Mouse (Mus musculus) left cerebral cortex, postnatal 36 days (tissue): ENCODE results near the gene Glud1. TPM values are rescaled to one million over a fixed set of nuclear protein-coding genes. Genes with fewer than 3 reads are reported as not detected.

Source experiments
- DNase-seq, 2 experiments: peaks; one replicate each; pipeline ENCODE4 v3.0.0; 2021 to 2022; ENCODE audit warnings: low spot score in 2 of 2, mixed read lengths in 1 of 2
- intact Hi-C: fragments of 180-260 bp; cut with DNase I; formaldehyde crosslinking; loops from one replicate; pipeline ENCODE4 v1.15.1; 2025
- total RNA-seq, 2 experiments: library from RNA; stranded (reverse); gene quantifications; 2 replicates each; pipeline ENCODE4 v1.2.3; 2021

Gene Glud1
- 100 to 1,000 TPM; 245 to 282 TPM for total RNA-seq

- peak; percentile 90 to 94 for DNase-seq
- intact Hi-C loops, result loop anchor here (5.0 kb wide), 1 partner anchor 38 kb away; no protein-coding TSS in a partner anchor
These were observed at the start of gene Glud1, which contains the start of gene Shld2 for GRCm38 (mm10) chr14:34310234-34310965. TSS of gene Glud1 (plus strand) at chr14:34310727. TSS of gene Shld2 (minus strand) at chr14:34310493.

DNA sequence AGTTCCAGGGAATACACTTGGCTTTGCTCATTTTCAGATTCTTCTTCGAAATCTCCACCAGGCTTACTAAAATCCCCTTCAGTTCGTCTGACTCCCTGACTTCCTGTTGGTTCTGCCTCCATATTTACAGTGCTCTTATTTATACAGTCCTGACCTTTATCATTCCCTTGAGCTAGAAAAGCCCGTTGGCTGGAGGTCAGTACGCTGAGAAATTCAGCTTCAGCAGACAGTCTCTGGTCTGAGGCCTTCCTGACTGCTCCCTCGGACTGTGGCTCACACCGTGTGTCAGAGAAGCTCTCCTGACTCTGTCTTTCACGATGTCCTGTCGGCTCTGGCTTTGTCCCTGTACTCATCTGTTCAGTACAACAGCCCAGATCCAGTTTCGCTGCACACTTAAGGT is 42.5 kb upstream of the Glud1 start:
- no peak for DNase-seq
- intact Hi-C loops, result no loop called here

GRCm38 (mm10) chr14:34273280-34273679 is 37.2 kb upstream of the Glud1 start:
- intact Hi-C loops, result loop anchor here (5.0 to 10.0 kb wide), 3 partner anchors 39 to 302 kb away; partner anchors contain the start of genes Glud1 and Shld2
- no peak for DNase-seq

DNA sequence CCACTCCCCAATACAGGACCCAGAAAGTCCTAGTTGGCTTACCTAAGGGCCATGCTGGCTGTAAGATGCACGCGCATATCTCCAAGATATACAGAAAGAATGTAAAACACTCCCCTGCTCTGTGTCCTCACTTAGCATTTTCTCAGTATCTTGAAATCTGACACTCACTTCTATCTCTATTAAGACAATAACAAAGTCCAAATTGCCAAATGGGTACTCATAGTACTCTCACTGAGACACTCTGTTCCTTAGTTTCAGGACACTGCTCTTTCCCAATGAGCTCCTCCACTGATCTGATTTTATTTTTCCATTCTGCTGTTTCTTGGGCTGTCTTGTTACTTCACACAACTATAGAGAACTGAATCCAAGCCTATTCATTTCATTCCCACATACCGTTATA is 36.4 kb upstream of the Glud1 start:
- no peak for DNase-seq
- intact Hi-C loops, result loop anchor here (5.0 to 10.0 kb wide), 3 partner anchors 38 to 301 kb away; partner anchors contain the start of genes Glud1 and Shld2

DNA sequence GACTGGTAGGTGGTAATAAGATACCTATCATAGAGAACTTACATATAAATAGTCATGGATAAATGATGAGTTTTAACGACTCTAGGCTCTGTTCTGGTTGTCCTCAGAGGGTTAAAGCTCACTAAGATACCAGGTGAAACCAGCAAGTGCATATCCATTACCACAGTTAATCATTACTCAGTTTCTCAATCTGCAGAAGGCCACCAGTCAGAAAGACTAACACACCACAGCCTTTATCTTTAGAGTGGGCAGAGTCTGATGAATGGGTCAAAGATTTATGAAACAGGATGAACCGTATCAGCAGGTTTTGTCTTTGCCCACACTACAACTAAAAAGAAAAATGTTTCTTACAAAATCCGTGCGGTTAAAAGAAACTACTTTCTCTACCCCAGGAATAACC is 35.3 kb upstream of the Glud1 start:
- intact Hi-C loops, result loop anchor here (10.0 kb wide), 1 partner anchor 300 kb away; no protein-coding TSS in a partner anchor
- DNase-seq, result no peak

DNA sequence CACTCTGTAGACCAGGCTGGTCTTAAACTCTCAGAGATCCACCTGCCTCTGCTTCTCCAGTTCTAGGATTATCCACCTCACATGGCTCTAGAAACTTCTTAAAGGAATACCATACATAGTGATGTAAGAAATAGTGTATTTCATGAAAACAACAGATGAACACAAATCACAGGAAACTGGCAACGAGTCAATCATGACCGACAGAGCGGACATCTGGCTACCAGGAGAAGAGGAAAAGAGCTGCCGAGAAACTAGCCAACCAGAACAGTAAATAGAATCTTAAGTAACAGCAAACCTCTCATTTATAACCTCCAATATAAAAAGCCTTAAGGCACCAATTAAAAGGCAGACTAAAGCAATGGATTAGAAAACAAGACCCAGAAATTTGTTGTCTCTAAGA is 30.8 kb upstream of the Glud1 start:
- DNase-seq, result no peak
- intact Hi-C loops, result loop anchor here (10.0 kb wide), 1 partner anchor 295 kb away; no protein-coding TSS in a partner anchor

DNA sequence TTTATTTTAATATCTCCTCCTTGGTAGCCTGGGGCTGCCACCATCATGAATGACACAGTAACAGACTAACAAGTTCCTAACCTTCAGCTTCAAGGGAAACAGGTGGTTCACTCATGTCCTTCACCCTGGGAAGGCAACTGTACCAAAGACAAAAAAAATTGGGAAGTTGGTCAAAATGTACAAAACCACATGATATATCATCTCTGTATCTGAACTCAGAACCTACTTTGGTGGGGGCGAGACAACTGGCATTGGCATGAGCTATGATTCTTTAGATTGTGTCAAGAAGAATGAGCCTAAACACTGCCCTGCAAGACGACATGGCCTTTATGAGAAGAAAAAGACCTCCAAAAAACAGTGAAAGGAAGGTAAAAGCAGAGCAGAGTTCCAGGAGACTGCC is 29.7 kb upstream of the Glud1 start:
- intact Hi-C loops, result no loop called here
- no peak for DNase-seq

- intact Hi-C loops, result no loop called here
- DNase-seq, result no peak
These were observed 28.7 kb upstream of the Glud1 start for GRCm38 (mm10) chr14:34281736-34282269.

DNA sequence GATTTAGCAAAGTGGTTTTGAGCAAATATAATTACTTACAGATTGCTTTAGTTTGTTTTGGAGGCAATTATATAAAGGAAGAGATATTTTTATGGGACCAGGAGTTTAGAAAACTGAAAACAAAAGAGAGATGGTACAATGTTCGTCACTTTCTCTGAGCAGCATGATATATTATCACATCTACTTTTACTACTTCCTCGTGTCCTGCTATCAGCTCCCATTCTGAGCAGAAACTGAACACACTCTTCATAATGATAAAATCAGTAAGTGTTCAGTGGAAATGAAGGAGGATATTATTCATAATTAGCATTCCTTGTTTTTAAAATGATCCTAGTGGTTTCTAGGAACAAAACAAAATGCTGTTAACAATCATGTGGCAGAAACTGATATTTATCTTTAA is 22.1 kb upstream of the Glud1 start:
- DNase-seq, result no peak
- intact Hi-C loops, result no loop called here

GRCm38 (mm10) chr14:34289259-34290015 is 21.1 kb upstream of the Glud1 start:
- intact Hi-C loops, result no loop called here
- no peak for DNase-seq

DNA sequence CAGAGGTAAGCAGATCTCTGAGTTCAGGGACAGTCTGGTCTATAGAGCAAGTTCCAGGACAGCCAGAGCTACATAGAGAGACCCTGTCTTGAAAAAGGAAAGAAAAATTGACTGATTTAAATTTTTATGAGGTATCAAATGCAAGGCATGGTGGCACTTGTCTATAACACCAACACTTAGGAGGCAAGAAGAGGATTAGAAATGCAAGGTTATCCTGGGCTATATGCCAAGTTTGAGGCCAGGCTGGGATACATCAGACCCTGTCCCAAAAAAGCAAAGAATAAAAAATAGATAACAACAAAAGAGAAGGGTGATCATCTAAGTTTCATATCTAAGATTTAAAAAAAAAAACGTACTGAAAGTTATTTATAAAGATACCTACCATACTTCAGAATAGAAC is 20.3 kb upstream of the Glud1 start:
- DNase-seq, result no peak
- intact Hi-C loops, result no loop called here

DNA sequence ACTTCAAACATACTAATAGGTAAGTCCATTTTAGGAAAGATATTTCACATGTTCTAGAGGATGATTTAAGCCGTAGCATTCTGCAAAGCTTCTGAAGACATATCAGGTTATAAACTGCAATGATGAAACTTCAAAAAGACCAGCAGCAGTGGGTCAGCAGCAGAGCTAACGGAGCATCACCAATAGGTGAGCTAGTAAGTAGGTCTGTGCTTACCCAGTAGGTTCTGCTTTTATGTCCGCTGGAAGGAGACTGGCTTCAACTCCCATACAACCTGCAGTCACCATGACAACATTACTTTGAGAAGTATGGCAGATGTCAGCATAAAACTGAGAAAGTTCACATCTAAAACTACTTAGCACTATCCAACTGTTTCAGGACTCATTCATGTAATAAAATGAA is 16.9 kb upstream of the Glud1 start:
- intact Hi-C loops, result no loop called here
- no peak for DNase-seq

DNA sequence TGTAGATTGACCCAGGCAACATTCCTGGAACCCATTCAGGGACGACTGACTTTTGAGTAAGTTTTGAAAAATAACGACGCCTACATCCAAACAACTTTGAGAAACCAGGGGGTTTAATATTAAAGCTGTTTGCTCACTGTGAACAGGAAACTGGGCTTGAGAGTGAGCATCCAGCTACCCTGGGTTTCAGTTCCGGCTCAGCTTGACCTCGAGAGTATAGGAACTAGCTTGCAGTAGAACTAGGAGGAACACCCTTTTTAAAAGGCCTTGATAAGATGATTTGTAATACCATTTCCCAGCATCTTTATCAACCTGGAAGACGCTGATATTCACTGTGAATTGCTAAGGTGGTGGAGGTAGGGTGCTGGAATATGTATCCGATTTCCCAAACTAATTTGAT is 14.2 kb upstream of the Glud1 start:
- no peak for DNase-seq
- intact Hi-C loops, result no loop called here

DNA sequence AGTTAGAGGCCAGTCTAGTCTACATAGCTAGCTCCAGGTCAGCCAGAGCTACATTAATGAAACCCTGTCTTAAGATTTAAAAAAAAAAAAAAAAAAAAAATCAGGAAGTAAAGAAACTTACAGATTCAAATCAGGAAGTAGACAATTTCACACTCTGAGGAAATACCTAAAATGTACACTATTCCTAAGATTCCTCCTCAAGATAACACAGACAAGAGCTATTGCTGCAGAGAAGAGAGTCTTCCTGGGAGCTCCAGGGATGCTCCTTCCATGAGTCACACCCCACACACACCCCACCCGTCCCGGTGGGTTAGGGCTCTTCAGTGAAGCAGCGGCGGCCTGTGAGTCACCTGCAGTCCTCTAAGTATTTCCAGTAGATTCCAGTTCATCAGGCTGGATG is 13.5 kb upstream of the Glud1 start:
- no peak for DNase-seq
- intact Hi-C loops, result no loop called here

DNA sequence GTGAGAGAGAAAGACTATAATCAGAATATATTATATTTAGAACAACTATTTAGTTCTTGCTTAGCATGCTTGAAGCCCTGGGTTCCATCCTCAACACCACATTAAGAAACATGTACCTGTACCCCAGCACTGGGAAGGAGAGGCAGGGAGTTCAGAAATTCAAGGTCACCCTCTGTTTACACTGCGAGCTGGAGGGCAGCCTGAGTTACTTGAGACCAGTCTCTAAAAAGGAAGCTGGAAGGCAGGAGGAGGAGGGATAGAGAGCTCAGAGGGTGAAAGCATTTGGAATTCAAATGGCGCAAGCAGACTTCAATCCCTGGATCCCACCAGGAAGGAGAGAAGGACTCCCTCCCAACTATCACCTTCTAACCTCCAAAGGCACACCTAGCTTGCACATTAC is 12.9 kb upstream of the Glud1 start:
- intact Hi-C loops, result no loop called here
- no peak for DNase-seq

DNA sequence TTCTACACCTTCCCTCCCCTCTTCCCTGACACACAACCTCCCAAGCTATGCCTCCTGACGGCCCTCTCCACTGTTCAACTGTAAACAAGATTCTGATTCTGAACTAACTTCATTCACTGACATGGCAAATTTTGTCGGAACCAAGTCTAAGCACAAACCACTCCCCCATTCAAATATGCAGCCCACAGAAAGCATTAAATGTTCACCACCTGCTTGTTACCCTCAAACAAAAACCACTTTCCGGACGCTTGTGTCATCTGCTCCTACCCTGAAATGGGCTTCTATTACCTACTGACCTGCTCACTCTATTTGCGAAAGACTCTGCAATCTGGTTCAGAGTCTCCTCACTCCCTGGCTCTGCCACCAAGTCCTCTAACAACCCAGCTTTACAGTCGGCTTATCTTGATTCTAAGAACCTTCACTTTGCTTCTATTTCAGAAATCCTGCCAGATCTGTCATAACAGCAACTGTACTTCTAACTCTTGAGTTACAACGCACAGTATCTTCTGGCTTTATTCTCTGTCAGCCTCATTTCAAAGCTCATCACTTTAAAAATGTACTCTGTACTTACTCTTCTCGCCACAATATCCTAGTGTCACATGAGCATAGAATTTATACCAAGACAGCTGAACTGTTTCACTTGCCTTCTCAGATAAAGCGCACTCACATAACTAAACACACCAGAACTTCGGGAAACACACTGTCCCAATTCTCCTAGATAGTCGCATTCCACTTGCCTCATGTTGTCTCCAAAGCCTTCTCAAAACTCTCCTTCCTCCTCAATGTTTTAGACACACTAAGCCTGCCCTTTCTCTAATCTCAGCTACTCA is 11.4 kb upstream of the Glud1 start:
- intact Hi-C loops, result no loop called here
- no peak for DNase-seq

GRCm38 (mm10) chr14:34302681-34303242 is 7.8 kb upstream of the Glud1 start:
- intact Hi-C loops, result no loop called here
- no peak for DNase-seq

DNA sequence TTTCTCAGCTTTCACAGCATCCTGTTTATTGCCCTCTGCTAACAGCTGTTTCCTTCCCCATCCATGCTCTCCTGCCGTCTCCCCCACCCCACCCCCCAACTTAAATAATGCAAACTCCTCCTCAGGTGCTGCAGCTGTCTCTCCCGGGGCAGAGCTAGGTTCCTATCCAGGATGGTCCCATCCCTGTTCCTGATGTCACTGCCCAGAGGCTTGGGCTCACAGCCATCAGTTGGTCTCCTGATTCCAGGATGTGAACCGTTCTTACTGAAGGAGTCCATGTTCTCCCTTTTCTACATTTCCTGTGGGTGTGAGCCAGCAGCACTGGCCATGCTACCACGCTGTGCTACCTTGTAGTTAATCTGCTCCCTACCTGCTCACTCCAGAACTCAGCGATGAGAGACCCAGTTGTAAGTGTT is 7.3 kb upstream of the Glud1 start:
- DNase-seq, result no peak

GRCm38 (mm10) chr14:34309266-34309665 is 1.3 kb upstream of the Glud1 start:
- intact Hi-C loops, result no loop called here
- no peak for DNase-seq

More for the DNA sequence above, 7.3 kb upstream of the Glud1 start:
- intact Hi-C loops, result no loop called here
